Mouse (Mus musculus): Measurements from ENCODE around the gene Mtus2.

Mtus2 gene

DNA sequence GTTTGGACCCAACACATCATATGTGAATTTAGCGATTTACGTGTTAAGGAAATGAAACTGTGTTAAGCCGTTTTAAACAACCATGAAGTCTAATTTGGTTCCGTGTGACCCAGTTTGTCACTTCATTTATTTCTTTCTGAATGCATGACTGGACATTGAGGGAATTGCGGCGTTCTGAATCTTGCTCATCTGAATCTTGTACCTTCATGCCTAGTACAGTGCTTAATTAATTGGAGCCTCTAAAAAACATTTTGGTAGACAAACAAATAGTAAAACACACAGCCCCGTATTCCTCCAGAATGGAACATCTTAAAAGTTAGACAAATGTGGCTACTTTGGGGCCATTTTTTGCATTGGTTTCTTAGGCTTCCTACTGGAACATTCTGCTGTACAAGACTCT is 84.5 kb downstream of the Mtus2 start:
- DNase-seq (ENCODE audit: low spot score): no peak

DNA sequence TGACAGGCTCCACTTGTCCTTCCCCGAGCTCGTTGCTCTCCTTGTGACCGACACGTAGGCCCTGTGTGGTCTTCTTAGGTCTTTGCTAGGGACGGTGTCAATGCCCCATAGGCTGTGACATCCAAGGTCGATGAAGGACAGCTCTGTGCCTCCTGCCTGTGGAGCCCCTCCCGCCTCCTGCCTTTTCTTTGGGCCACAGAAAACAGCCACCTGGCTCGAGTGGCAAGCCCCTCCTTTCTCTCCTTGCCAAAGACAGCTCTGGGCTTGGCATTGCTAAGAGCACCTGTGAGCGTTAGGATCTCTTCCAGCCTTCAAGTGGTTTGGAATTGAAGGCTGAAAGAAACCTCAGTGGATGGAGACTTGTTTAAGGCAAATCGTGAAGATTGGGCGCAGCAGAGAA is 91.1 kb downstream of the Mtus2 start:
- DNase-seq (ENCODE audit: low spot score): no peak

DNA sequence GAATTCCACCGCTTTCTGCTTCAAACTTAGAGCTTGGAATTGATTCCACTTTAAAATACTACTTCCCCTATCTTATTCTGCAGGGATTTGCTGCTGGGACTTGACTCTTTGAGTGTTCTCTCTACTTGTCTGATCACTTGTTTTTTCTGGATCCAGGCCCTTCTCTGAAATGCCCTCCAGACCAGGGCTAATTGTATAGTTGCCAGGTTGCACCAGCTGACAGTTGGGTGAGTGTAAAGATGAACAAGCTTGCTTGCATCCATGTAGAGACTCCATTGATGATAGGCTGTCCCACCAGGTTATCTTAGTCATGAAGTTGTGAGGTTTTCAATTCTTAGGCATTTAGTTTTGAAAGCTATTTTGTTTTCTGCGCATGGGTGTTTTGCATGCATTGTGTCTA is 92.2 kb downstream of the Mtus2 start:
- no peak for DNase-seq (ENCODE audit: low spot score)

DNA sequence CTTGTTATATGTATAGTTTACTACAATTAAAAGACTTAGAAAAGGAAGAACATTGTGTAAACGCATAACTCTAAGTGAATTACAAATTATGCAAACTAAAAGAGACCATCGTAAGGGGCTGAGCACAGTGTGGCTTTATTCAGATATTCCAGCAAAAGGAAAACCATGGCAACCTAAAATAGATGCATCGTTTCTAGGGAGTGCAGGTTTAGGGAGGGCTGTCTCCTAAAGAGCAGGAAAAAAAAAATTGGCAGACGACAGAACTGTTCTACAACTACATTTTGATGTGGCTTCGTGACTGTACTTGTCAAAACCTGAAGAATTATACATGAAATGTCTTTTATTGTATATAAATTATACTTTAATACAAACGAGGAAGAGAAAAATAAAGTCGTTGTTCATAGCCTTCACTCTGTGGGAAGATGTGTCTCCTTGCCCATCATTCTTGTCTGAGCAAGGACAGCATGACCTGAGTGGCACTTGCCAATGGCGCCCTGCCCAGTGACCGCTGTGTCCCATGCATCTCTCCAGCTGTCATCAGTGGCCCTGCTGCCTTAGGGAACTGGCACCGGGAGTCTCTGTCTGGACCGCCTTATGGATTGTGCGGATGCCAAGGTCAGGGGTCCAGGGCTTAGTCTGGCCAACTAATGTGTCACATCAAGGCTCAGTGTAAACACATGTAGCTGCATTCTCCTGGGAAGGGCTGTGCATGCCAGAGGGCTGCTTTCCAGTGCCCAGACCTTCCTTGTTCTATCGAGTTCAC is 95.9 kb downstream of the Mtus2 start:
- no peak for DNase-seq (ENCODE audit: low spot score)

DNA sequence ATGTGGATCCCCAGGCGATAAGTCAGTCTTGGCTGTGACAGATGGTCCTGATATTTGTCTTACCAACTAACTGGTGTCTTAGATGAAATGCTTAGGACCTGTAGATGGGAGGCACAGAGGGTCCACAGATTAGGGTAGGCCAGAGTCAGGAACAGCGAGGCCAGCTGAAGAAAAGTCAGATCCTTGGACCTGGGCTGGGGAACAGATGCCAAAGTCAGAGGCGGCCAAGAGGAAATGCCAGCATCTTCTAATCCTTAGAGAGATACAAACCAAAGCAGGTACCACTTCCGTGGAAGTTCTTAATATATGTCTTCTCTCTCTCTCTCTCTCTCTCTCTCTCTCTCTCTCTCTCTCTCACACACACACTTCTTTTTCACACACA is 96.5 kb downstream of the Mtus2 start:
- DNase-seq (ENCODE audit: low spot score): no peak

DNA sequence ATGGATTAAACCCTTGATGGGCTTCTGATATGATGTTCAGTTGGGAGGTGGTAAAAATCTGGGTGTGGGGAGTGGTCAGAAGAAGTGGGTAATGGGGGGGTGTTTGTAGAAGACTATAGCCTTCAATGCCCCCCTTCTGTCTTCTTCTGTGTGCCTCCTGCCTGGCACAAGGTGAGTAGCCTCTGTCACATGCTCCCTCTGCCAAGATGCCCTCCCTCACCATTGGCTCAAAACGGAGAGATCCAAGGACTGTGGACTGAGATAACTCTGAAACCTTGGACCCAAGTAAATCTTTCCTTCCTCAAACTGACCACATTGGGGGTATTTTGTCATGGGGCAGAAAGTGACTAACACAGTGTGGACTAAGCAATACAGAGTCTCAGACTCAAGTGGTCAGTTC is 99.7 kb downstream of the Mtus2 start:
- DNase-seq (ENCODE audit: low spot score): no peak

DNA sequence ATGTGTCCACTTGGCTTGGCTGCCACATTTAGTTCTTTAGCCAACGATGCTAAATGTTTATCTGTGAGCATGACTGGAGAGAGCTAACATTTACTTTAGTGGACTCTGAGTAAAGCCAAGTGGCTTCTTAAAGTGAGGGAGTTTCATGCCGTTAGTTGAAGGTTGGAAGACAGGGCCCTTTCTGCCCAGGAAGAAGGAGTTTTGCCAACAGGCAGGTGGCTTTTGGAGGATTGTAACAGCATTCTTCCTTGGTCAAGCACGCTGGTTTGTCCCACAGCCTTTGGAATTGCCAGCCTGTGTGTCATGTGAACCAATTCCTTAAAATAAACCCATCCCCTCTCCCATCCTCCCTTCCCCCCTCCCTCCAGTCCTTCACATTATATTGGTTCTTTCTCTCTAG is 100.3 kb downstream of the Mtus2 start:
- DNase-seq (ENCODE audit: low spot score): no peak

DNA sequence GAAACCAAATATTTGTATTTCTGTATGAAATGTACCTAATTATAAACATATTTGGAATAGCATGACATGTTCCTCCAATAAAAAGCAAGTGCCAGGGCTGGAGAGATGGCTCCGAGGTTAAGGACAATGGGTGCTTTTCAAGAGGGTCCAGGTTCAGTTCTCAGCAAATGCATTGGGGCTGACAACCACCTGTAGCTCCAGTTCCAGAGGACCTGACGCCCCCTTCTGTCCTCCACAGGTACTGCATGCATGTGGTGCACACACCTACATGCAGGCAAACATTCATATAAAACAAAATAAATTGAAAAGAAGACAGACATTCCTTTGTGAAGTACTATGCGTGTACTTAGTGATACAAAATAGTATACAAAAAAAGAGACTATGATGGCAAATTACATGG is 102.2 kb downstream of the Mtus2 start:
- no peak for DNase-seq (ENCODE audit: low spot score)

DNA sequence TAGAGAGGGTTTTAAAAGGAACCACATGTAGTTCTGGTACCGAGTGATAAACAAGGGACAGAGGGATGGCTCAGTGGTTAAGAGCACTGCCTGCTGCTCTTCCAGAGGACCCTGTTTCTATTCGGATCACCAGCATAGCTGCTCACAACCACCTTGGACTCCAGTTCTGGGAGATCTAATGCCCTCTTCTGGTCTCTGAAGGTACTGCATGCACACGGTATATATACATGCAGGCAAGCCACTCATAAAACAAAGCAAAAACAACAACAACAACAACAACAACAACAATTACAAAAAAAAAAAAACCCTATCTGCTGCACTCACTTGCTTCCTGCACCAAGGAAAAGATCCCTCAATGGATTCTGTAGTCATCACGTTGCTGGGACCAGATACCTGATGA is 104.7 kb downstream of the Mtus2 start:
- no peak for DNase-seq (ENCODE audit: low spot score)

DNA sequence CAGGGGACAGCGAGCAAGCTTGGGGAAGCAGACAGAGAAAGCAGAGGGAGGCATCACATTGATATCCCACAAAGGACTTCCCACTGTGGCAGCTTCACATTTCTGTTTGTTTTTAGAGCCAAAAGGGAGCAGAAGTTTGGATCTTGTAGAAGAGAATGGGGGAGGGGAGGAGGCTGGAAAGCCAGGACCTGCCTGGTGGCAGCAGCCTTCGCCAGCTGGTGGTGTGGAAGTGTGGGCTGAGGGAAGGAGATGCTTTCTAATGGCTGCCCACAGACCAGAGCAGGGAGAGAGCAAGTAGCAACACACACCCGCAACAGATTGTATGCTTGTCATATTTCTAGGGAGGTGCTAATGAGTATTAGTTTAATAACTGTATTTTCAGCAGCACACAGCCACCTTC is 106.6 kb downstream of the Mtus2 start:
- DNase-seq (ENCODE audit: low spot score): no peak

DNA sequence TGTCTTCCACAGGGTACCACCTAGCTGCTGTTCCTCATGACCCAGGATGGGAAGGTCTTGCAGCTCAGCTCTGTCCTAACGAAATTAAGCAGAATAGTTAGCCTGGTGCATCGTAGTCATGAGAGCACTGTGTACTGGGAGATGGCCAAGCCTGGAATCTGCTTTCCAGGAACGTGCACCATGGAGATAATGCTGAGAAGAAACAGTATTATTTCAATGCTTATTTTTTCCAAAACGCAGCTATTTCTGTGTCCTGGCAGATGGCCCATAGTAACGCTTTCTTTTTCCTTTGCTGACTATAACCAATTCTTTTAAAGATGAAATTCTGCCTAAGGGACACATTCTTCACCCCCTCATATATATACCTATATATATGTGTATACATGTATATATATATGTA is 108.1 kb downstream of the Mtus2 start:
- no peak for DNase-seq (ENCODE audit: low spot score)

DNA sequence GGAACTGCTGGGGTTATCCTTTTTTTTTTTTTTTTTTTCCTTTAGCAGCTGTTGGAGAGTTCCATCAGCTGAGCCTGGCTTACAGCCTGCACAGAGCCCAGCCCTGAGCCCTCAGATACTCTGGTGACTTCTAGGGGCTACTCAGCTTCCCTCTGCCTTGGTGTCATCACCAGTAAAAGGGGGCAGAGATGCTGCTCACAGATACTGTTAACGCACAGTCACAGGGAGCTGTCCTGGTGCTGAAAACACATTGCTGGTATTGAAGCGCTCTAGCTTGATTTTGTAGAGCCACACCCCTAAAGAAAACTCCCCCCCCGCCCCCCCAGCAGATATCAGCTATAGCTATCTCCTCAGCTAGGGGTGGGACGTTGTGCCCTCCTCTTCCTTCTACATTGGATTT is 112.8 kb downstream of the Mtus2 start:
- DNase-seq (ENCODE audit: low spot score): peak; percentile 85

DNA sequence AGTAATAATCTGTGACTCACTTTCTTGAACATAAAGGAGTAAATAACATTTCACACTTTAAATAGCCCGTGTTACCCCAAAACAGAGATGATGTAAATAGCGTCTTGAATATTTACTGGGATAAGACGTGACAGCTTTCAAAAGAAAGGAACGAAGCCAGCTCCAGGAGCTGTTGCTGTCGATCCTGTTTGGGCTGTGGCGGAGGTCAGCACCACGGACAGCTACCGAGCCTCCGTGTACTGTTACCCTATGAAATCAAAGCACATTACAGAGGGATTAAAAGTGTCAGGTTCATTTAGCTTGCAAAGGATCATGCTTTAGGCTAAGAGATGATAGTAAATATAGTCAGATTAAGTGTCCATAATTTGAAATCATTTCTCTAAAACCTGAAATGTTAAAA is 114.7 kb downstream of the Mtus2 start:
- peak; percentile 84 for DNase-seq (ENCODE audit: low spot score)

DNA sequence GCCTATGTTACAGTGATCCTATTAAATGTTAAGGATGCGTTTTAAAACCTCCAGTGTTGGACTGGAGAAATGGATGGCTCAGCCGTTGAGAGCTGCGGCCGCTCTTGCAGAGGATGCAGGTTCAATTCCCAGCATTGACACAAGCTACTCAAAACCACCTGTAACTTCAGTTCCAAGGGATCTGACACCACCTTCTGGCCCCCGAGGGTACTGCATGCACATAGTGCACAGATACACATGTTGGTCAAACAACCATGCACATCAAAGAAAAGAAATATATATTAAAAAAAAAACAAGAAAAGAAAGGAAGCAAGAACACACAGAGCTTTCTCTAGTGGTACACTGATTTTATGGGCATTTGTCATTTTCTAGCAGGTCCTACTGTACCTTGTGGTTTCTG is 116.3 kb downstream of the Mtus2 start:
- DNase-seq (ENCODE audit: low spot score): no peak

DNA sequence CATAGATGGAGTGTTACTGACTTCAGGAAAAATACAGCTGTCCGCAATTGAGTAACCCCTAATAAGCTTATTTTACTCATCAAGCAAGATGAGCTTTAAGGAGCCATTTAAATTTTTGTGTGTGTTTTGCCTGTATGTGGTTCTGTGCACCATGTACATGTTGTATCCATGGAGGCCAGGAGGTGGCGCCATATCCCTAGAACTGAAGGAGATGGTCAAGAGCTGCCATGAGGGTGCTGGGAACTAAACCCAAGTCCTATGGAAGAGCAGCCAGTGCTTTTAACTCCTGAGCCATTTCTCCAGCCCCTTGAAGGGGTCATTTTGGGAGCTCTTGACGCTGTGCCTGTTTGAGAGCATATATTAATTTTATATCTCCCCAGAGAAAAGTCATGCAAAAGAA is 122.6 kb downstream of the Mtus2 start:
- no peak for DNase-seq (ENCODE audit: low spot score)

DNA sequence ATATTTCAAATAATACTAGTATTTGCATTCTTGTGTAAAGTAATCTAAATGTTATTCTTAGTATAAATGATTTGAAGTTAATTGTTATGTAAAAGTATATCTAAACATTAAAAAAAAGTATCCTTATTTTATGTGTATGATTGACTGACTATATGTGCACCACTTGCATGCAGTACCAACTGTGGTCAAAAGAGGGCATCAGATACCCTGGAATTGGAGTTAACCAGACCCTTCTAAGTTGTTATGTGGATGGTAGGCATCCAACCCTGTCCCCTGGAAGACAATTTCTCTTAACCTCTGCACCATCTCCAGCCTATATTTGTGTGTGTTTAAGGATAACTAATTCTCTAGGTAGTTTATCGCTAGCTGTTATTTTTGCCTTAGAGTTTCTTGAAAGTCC is 126.4 kb downstream of the Mtus2 start:
- DNase-seq (ENCODE audit: low spot score): no peak

DNA sequence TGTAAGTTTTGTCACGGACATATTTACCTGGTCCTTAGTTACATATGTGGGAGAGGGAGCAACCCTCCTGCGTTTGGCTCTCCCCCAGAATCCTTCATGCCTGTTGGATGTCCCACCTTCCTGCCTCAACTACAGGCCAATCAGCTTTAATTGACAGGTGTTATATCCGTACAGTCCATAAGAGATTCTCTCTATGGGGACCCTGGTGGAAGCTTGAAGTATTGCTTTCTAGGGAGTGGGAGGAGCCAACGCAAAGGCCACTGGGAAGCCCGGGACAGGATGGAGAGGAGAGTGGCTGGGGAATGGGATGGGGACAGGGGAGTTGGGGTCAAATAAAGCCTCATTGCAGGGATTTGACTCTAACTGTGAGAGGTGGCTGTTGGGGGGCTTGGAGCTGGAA is 127.6 kb downstream of the Mtus2 start:
- DNase-seq (ENCODE audit: low spot score): no peak

DNA sequence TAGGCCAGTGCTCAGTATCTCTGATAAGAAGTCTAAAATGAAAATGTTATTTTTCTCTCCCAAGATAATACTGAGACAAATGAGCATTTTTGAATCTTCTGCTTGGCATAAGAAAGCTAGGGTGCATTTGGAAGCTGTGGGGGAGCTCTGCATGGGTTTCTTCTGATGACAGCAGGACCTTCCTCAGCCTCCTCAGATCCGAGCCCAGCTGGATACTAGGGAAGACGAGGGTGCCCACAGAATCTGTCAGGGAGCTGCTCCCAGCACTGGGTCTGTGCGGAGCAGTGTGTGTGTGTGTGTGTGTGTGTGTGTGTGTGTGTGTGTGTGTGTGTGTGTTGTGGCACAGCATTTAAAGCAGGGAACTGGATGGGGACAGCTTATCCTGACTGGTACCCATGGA is 130.7 kb downstream of the Mtus2 start:
- DNase-seq (ENCODE audit: low spot score): no peak

DNA sequence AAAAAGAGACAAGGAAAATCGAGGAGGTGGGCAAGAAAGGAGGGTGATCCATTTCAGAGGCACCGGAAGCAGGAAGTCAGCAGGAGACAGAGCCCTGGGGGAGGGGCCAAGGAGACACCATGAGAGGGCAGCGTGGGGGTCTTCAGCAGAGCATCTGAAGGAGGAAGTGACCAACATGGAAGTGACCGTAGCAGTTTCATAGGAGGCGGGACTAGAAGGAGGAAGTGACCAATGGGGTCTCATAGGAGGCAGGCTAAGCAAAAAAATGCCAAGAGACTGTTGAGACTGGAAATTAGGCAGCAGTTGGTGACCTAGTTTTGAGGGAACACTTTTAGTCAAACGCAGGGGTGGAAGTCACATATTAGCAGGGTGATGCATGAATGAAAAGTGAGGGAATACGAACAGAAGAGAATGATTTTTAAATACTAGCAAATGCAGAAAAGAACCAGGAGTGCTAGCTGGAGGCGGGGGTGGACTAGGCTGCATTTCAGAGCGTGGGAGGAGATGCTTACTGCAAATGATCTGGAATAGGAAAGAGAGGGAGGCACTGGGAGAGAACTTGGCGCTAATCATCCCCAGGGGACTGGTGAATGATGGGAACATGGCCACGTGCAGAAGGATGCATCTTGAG is 133.2 kb downstream of the Mtus2 start:
- no peak for DNase-seq (ENCODE audit: low spot score)

DNA sequence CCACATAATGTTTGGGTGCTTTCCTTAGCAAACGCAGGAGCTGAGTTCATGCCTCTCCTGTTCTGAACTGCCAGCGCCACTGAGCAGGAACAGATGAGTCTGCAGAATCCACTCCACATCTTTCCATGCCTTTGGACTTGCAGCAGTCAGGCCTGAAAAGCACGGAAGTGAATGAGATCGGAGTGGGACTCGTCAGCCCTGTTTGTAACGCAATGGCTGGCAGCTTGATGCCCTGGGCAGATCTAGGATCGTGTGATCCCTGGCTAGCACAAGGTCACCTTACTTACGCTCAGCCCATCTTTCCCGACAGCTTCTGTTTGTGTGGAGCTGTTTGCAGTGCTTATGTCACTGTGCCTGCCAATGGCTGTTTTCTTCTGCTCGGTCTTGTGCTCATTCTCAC is 137.5 kb downstream of the Mtus2 start:
- DNase-seq (ENCODE audit: low spot score): peak; percentile 7

DNA sequence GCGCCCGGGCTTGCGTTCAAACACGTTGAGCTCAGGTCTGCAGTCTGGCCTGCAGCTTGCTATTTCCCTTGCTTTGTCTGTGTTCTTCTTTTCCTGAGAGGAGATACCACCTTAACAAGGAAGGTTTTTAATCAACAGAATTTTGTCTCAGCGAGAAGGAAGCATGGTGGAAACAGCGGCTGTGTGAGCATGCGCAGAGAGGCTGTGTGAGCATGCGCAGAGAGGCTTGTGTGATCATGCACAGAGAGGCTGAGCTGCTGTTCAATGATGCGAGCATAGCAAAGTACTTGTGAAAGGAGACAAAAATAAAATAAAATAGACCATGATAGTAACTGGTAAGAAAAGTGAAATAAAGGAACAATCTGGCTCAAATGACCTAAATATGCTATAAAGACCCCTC is 142.2 kb downstream of the Mtus2 start:
- no peak for DNase-seq (ENCODE audit: low spot score)

DNA sequence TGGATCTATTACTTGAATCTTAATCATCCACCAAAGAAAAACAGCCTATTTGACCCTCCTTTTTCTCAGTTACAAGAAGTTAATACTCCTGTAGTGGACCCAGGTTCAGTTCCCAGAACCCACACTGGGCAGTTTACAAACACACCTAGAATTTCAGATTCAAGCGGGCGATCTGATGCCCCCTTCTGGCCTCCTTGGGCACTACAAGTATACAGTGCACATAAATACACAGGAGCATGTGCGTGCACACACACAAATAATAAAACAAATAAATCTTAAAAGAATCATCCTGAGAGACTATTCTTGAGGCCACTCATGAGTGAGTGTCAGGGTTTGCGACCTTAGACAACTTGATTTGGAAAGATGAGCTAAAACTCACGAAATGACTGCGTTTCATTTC is 150.2 kb downstream of the Mtus2 start:
- no peak for DNase-seq (ENCODE audit: low spot score)

DNA sequence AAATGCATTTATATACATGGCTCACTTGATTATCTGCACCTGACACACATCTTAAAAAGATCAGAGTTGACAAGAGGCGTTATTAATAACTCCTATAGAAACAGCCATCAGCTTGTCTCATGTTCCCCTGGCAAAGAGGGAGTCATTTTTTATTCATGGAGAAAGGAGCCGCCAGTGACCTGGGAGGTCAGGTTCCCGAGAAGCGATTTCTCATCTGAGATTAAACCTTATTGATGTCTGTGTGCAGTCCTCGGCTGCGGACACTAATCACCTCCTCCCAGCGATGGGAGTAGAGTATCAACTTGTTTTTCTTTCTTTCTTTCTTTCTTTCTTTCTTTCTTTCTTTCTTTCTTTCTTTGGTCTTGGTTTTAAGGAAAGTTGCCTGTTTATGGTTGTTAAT is 150.8 kb downstream of the Mtus2 start:
- peak; percentile 21 for DNase-seq (ENCODE audit: low spot score)

DNA sequence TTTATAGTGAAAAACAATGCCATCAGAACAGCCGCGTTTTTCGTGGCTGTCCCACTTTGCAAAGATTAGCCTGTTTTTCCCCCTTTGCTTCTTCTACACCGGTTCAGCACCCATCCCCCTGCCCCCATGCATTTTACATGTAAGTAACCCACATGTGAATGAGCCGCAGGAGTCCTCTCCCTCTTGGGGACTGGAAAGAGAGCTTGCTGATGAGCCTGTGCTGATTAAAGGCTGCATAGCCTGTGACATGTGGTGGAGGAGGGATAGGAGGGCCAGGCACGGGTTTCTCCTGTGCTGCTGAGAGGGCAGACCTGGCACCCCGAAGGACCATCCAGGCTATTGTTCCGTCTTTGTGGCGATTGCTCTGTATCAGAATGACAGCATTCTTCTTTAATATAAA is 151.2 kb downstream of the Mtus2 start:
- DNase-seq (ENCODE audit: low spot score): no peak
